Mouse (Mus musculus): Measurements from ENCODE around the gene Lmnb2. TPM values are rescaled to one million over a fixed set of nuclear protein-coding genes. Genes with fewer than 3 reads are reported as not detected.

Gene Lmnb2
- 24.3 and 25.9 TPM in 2 replicates for polyA plus RNA-seq (2012; rRNA removed)

DNA sequence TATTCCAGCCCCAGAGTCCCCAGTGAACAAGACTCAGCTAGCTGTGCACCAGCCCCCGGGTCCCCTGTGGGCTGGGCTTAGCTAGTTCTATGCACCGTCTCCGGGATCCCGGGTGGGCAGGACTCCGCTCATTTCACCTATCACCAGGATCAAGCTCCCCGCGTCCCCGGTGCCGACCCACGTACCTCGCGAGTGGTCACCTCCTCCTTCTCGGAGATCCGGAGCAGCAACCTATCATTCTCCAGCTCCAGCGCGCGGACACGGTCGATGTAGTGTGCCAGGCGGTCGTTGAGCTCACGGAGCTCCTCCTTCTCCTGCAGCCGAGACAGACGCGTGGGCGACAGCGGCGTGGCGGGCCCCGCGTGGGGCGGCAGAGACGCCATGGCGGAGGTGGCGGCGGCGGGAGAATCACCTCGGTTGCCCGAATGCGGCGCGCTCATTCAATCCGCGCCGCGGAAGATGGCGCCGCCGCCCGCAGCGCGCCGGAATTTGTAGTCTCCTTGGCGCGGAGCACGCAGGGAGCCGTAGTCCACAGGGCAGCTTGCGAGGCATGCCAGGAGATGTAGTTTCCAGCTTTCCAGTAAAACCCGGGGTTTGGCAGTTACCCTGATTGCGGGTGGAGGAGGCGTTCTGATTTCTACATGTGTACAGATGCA lies at the start of gene Lmnb2:
Lmnb2 (minus strand) TSS at position 467 of the 656 bp plus-strand sequence.
- DNase-seq (ENCODE audit: extremely low spot score in 1 of 2, low spot score in 1 of 2): peak; percentile 67 to 89

DNA sequence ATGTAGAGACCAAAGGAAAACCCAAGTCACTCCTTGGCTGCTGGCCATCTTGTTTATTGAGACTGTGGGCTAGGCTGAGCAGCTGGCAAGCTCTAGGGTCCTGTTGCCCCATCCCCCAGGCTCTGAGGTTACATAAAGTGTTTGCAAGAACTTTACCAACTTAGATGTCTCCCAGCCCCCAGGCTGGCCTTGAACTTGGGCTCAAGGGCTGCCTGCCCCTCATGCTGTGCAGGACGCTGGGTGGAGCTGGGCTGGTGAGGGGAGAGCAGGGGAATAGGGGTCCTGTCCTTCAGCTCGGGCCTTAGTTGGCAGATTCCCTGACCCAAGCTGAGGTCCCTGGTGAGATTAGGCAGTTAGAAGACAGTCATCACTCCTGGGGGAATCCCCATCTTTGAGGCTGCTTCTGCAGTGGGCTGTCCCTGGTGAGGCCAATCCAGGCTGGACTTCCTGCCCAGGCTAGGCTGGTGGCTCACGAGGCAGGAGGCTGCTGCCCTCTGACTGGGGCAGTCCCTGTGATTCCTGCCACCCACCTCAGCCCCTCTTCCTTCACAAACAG lies 49.1 kb upstream of the Lmnb2 start:
- DNase-seq (ENCODE audit: extremely low spot score in 1 of 2, low spot score in 1 of 2): no peak

DNA sequence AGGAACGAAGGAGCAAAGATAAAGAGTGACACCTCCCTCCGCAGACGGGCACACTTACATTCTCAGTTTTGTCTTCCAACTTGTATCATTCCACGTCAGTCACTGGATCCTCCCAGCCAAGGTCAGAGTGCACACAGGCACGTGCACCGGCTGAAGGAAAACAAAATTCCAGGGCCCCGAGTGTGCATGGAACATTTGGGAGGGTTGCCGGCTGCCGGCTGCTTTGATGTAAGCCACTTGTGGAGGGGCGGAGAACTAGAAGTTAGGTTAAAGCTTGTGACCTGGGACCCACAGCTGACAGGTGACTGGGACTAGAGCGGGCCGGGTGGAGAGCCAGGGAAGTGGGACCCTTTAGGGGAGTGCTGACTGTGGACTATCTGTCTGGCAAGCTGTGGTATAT lies 48.3 kb upstream of the Lmnb2 start:
- no peak for DNase-seq (ENCODE audit: extremely low spot score in 1 of 2, low spot score in 1 of 2)

DNA sequence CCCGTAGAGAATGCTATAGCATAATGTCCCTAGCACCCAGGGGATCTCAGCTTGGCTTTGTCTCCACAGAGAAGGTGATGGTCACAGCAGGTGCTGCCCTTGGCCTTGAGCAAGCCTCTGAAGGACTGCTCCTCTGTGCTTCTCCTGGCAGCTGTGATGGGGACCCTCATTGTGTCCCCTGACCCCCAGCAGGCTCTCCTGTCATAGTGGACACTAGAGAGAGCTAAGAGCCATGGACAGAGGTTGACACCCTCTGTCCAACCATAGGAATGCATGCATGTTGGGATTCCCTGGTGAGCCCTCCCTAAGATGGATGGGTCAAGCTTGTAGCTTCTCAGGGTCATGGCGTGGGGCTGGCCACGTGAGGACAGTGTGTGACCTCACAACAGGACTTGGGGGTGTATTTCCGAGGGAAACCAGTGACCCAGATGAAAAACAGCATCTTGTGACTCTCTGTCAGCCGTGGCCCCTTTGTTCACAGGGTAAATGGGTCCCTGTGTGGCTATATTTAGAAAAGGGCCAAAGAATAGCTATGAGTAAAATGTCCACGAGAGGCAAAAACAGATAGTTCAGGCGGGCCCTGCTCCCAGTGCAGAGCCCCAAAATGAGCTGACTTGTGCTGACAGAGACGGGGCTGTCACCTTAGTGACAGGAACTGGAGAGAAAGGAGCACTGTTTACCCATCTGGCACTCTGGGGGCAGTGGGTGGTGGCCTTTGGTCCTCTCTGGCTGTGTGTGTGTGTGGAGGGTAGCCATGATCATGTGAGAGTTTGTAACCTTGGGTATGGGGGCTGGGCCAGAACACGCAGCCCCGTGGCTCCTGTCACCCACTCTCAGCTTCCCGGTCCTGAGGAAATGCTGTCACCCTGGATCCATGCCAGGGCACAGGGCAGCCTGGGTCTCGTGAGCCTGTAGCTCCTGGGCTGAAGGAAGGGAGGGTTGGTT lies 45.3 kb upstream of the Lmnb2 start:
- no peak for DNase-seq (ENCODE audit: extremely low spot score in 1 of 2, low spot score in 1 of 2)

DNA sequence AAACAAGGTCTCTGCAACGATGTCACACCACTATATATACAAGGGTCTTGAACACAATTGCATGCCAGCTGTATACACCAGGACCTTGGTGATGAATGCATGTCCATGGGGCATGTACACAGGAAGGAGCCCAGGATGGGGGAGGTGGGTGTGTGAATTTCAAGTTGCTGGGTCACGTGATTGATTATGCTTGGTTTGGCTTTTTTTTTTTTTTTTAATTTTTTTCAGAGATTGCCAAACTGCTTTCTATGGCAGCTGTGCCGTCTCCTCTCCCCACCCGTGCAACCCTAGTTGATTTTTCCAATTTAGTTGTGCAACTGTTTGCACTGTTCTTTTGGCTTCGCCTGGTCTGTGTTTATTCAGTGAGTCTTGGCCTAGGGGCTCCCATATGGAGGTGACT lies 44.5 kb upstream of the Lmnb2 start:
- DNase-seq (ENCODE audit: extremely low spot score in 1 of 2, low spot score in 1 of 2): no peak

DNA sequence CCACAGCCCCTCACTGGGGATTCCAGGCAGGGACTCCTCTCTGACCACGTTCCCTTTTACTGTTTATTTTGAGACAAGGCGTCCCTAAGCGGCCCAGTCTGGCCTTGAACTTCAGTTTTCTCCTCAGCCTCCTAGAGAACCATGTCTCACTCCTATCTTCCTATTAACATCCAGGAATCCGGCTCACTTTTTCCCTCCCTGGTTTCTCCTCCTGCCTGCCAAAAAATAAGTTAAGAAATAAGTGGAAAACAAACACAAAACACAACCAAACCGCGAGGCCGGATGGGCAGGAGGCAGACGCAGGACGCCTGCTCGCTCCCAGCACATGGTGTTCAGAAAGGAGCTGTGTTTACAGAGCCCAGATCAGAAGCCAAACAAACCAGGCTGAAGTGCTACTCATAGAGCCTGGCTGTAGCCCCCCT lies 44.0 kb upstream of the Lmnb2 start:
- no peak for DNase-seq (ENCODE audit: extremely low spot score in 1 of 2, low spot score in 1 of 2)

DNA sequence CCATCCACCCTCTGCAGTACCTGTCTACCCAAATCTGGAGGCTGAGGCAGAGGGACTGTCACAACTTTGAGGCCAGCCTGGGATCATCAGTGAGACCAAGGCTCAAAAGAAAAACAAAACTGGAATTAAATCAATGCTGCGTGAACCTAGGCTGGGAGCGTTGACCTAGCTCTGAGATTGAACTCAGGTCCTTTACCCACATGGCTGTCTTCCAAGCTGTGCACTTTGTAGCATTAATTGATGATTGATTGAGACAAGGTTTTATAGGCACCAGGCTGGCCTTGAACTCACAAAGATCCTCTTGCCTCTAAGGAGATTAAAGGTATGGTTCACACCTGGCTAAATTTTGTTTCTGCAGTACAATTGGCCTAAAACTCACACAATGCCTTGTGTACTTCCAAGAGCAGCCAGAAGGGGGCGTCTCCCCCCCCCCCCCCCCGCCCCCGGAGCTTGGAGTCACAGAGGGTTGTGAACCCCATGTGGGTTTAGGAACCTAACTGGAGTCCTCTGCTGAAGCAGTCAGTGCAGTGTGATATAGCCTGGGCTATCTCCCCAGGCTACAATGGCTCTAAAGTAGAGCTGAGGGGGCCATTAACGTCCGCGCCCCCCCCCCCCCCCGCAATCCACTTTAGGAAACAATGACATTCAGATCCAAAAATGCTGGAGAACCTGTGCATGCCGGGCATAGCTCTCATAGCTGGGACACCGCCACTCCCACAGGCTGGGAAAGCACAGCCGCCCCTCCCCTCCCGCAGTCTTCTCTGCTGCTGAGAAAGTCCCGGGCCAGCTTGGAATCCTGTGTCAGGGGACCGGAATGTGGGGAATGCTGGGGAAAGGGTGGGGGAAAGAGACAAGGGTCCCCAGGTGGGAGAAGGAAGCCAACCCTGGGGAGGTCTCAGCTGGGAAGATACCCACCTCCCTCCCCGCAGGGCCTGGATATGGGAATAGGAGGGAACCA lies 42.8 kb upstream of the Lmnb2 start:
- DNase-seq (ENCODE audit: extremely low spot score in 1 of 2, low spot score in 1 of 2): no peak

DNA sequence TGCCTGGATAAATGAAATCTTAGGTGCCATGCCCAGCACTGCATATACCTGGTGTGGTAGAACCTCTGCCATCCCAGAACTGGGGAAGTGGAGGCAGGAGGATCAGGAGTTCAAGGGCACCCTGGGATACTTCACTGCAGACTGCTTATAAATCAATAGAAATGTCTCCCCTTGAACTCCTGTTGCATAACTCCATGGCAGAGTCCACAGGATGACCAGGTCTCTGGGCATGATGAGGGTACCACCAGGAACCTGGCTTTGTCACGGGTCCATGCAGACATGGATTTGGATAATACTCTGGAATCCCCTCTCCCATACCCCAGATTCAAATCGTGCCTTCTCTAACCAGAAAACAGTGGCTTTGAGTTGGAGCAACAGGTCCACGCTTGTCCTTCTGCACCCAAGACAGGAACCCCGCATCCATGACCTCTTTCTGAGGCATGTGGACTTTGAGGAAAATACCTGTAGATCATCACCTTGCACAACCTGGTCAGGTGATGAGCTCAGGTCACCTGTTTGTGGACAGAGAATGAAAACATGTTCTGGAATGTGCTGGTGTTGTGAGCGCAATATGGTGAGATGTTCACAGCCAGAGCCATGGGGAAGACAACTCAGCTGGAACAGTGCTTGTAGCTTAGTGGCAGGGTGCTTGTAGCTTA lies 41.1 kb upstream of the Lmnb2 start:
- DNase-seq (ENCODE audit: extremely low spot score in 1 of 2, low spot score in 1 of 2): no peak

DNA sequence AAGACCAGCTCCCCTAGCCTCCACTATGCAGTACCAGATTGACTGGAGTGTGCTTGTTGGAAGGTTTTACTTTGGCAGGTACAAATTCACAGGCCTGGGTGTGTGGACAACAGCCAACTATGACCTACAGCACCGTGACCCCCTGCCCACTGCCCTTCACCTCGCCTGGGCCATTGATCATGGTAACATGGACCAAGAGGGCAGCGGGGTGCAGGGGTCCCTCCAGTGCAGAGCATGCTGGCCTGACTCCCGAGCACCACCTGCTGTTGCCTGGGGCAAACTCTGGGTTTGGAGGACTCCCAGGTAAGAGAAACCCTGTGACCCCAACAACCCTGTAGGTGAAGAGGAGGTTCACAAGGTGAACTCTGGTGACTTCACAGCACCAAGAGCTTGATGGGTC lies 39.7 kb upstream of the Lmnb2 start:
- no peak for DNase-seq (ENCODE audit: extremely low spot score in 1 of 2, low spot score in 1 of 2)

DNA sequence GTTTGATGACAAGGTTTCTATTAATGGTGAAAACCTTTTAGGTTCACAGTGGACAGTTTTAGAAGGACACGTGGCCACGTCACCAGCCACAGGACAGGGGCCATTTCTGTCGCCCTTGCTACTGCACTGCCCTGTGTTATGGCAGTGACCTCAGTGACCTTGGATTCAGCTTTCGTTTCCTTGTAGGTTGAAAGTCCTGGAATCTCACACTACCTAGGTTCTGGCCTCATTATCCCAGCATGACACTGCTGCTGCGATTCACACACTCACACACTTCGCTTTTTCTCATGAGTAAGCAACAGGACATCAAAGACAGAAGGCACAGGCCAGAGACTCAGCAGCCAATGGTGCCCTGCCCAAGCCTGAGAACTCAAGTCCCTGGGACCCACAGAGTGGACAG lies 38.9 kb upstream of the Lmnb2 start:
- DNase-seq (ENCODE audit: extremely low spot score in 1 of 2, low spot score in 1 of 2): no peak

DNA sequence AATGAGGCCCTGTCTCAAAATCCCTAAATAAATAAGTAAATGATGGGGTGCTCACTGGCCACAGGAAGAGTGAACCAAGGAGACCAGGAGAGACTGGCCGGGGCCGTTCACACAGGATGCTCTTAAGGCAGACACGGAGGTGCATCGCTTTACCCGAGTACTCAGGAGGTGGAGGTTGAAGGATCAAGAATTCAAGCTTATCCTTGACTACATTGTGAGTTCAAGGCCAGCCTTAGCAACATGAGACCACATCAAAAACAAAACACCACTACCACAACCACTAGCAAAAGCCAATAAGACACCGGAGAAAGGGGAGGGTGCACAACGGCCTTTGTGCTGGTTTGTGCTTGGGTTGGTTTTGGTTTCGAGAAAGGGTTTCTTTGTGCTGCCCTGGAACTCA lies 38.3 kb upstream of the Lmnb2 start:
- no peak for DNase-seq (ENCODE audit: extremely low spot score in 1 of 2, low spot score in 1 of 2)

DNA sequence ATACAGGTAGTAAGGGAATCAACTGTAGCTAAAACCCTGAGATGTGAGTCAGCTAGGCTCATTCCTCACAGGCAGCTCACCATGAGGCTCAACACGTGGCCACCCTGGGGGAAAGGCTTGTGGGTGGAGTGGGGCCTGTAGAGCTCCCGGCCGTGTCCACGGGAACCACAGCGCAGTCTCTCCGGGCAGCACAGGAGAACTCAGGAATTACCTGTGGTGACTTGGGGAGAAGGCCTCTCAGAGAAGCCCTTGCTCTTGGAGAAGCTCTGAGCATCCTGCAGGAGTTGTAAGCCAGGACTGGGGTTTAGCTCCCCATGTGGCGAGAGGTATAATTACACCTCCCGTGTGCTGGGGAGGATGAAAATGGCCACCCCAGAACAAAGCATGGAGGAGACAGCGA lies 37.5 kb upstream of the Lmnb2 start:
- DNase-seq (ENCODE audit: extremely low spot score in 1 of 2, low spot score in 1 of 2): peak in 1 of 2 experiments; percentile 67

DNA sequence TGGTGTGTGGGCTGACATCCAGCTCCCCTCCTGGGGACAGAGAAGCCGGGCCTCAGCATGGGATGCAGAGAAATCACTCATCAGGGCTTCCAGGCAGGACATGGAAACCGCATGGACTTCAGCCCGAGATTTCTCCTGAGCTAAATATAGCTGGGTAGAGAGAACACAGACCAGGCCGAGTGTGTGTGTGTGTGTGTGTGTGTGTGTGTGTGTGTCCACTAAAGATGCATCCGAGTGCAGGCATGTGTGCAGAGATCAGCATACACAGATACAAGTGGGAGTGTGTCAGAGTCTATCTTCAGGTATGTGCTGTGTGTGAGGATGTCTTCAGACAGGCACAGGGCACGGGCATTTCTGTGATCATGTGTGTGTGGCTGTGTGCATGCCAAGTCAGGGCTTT lies 36.8 kb upstream of the Lmnb2 start:
- DNase-seq (ENCODE audit: extremely low spot score in 1 of 2, low spot score in 1 of 2): no peak

DNA sequence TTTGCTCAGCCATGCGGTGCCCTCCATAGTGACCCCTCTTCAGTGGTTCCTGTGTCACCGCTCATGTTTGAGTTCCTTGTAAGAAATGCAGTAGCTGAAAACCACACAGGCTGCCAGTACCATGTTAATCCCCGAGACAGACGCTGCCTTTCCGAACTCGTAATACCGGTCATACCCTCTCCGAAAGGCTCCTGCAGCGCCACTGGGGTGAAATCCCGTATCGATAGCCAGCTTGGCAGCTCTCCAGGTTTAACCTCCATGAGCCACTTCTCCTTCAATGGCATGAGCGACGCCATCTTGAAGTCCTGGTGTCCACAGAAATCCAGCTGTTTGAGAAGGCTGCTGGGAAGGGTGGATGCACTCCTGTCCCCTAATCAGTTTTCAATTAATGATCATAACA lies 36.4 kb upstream of the Lmnb2 start:
- no peak for DNase-seq (ENCODE audit: extremely low spot score in 1 of 2, low spot score in 1 of 2)

DNA sequence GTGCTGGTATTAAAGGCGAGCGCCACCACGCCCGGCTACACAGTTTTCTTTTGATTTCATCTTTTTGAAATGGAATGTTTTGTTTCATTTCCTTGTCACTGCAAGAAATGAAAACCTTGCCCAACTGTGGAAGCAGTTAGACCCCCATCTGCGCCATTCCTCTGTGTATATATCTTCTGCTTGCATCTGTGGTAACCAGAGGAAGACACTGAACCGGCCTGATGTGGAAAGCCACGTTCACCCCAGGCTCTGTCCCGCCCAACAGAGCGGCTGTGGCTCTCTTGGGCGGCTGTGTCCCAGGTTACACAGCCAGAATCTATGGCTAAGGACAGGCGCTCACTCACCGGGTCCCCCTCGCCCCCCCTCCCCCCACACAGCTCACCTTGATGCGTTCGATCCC lies 34.4 kb upstream of the Lmnb2 start:
- no peak for DNase-seq (ENCODE audit: extremely low spot score in 1 of 2, low spot score in 1 of 2)

DNA sequence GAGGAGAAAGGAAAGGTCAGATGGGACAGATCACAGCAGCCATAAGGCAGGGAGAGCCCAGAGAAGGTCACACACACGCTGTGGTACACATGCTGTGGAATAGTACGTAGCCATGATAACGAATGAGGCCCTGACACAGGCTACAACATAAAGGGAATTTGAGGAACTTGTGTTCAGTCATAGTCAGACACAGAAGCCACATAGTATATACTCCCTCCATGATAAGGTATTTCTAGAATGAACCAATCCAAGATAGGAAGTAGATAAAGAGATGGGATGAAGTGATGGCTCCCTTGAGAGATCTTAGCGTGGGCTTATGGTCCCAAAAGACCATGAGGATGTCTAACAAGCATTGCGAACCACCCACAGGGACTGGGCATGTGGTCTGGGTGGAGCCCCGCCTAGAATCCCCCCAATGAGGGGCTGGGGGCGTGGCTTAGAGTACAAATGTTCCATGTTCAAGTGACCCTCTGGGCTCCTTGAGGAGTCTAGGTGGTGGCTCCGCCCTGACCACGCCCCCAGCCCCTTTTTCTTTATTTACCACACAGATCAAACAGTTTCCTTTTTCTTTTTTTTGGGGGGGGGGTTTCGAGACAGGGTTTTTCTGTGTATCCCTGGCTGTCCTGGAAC lies 33.8 kb upstream of the Lmnb2 start:
- DNase-seq (ENCODE audit: extremely low spot score in 1 of 2, low spot score in 1 of 2): no peak

DNA sequence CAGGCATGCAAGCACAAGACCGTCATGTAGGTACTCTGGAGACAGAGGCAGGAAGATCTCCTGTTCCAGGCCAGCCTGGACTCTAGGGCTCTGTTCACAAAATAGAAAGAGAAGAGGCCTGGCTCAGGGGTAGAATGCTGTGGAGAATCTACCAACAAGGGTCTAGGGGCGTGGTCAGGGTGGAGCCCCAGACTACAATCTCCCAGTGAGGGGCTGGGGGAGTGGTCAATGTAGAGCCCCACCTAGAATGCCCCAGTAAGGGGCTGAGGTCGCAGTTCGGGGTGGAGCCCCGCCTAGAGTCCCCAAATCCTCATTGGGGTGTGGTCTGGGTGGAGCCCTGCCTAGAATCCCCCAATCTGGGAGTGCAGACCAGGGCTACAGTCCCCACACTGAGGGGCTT lies 32.3 kb upstream of the Lmnb2 start:
- DNase-seq (ENCODE audit: extremely low spot score in 1 of 2, low spot score in 1 of 2): no peak

DNA sequence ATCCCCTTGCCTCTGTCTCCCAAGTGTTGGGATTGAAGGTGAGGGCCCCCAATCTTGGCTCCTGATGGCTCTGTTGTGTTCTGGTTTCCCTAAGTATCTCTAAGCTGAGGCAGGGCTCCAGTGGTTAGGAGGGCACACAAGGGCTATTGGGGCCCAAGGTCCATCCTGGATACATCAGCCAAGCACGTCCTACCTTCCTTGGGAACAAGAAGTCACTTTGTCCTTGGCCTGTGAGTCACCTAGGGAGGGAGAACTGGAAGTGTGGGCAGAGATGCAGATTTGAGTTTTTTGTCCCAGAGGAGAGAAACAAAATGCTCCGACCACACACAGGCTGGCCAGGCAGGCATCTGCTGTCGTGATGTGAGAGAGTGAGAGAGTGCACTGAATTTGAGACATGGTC lies 31.0 kb upstream of the Lmnb2 start:
- DNase-seq (ENCODE audit: extremely low spot score in 1 of 2, low spot score in 1 of 2): no peak

DNA sequence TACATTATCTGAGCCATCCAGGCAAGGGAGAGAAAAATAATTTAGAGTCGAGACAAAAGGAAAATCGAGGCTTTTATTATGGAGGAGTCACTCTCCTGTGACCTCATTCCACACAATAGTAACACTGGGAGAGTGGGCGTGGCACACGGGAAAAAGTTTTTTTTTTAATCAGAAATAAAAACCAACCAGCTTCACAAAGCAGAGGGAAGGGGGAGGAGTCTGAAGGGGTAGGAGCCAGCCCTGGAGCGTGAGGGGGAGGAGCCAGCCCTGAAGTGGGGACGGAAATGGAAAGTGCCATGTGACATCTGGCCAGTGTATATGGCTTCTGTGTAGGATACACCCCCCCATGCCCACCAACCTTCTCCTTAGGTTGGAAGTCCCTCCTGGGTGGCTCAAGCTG lies 30.5 kb upstream of the Lmnb2 start:
- DNase-seq (ENCODE audit: extremely low spot score in 1 of 2, low spot score in 1 of 2): no peak

DNA sequence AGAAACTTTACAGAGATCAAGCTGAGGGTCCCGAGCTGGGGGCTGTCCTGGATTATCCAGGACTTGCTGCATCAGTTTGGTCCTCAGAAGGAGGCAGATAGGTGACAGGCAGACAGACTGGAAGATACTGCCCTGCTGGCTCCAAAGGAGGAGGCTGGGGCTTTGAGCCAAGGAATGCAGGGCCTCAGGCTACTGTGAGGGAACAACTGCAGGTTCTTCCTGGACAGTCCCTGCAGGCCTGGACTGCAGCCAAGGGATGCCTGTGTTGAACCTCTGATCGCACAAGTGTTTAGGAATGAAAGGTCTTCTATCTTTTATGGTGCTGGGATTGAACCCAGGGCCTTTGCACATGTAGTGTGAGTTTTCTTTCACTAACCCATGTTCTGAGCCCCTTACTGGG lies 29.8 kb upstream of the Lmnb2 start:
- no peak for DNase-seq (ENCODE audit: extremely low spot score in 1 of 2, low spot score in 1 of 2)

Data from frontal cortex, adult 2 months (tissue).